Mouse (Mus musculus) c-Kit-positive CD71-negative TER-119-negative erythroid progenitor cells, embryonic 14.5 days (primary cell): ENCODE results near the gene Olfr918.

Experiments
- DNase-seq: peaks from one replicate; pipeline ENCODE4 v3.0.0-alpha.2; 2013; ENCODE audit warnings: low read depth

Gene Olfr918

GRCm38 (mm10) chr9:38674501-38674900, at the start of gene Olfr918:
Olfr918 (minus strand) TSS chr9:38674601.
- no peak for DNase-seq

GRCm38 (mm10) chr9:38724044-38724443, 49.6 kb upstream of the Olfr918 start:
- DNase-seq: no peak

GRCm38 (mm10) chr9:38718927-38719441, 44.6 kb upstream of the Olfr918 start:
- no peak for DNase-seq

GRCm38 (mm10) chr9:38718102-38718501, 43.7 kb upstream of the Olfr918 start, which contains the start of gene Vwa5a:
Vwa5a (plus strand) TSS chr9:38718268.
- no peak for DNase-seq

GRCm38 (mm10) chr9:38672887-38673286, 1.5 kb downstream of the Olfr918 start:
- no peak for DNase-seq

- no peak for DNase-seq
These were observed 8.7 kb downstream of the Olfr918 start, which contains the start of gene Olfr917 for GRCm38 (mm10) chr9:38665742-38666141. Olfr917 (minus strand) TSS chr9:38665842.

GRCm38 (mm10) chr9:38659775-38660174, 14.6 kb downstream of the Olfr918 start, which contains the start of gene Olfr916:
Olfr916 (minus strand) TSS chr9:38659875.
- DNase-seq: no peak

GRCm38 (mm10) chr9:38632406-38632805, 42.0 kb downstream of the Olfr918 start:
- DNase-seq: no peak
